Mouse (Mus musculus) liver (tissue): ENCODE results near the gene Il34.
A peak's percentile ranks its signal among the peaks of the same experiment; 100 is the strongest.

Source experiments
- DNase-seq: peaks from one replicate; pipeline ENCODE4 v3.0.0-alpha.2; 2020; ENCODE audit warnings: mixed read lengths

The Il34 gene

GRCm38 (mm10) chr8:110805669-110806068, at the start of gene Il34:
Gene Il34, minus strand, starts transcription at chr8:110805924.
- no peak for DNase-seq

- no peak for DNase-seq
Measured at GRCm38 (mm10) chr8:110851186-110851585, 45.5 kb upstream of the Il34 start.

- DNase-seq, result no peak
Measured at GRCm38 (mm10) chr8:110847645-110848495, 42.1 kb upstream of the Il34 start.

- DNase-seq, result no peak
Measured at GRCm38 (mm10) chr8:110847171-110847549, 41.4 kb upstream of the Il34 start.

GRCm38 (mm10) chr8:110846405-110847170, 40.9 kb upstream of the Il34 start, which contains the start of the genes Cog4 and Sf3b3:
Gene Cog4, plus strand, starts transcription at chr8:110846600.
Gene Sf3b3, minus strand, starts transcription at chr8:110846787.
- peak; percentile 91 for DNase-seq

- DNase-seq, result no peak
Measured at GRCm38 (mm10) chr8:110845821-110846404, 40.2 kb upstream of the Il34 start.

GRCm38 (mm10) chr8:110844941-110845340, 39.2 kb upstream of the Il34 start:
- no peak for DNase-seq

- no peak for DNase-seq
Measured at GRCm38 (mm10) chr8:110843207-110843606, 37.5 kb upstream of the Il34 start.

GRCm38 (mm10) chr8:110842012-110842574, 36.4 kb upstream of the Il34 start:
- no peak for DNase-seq

- DNase-seq, result no peak
Measured at GRCm38 (mm10) chr8:110831956-110832355, 26.2 kb upstream of the Il34 start.

- no peak for DNase-seq
Measured at GRCm38 (mm10) chr8:110828511-110828910, 22.8 kb upstream of the Il34 start.

GRCm38 (mm10) chr8:110824861-110825260, 19.1 kb upstream of the Il34 start:
- DNase-seq, result no peak

- no peak for DNase-seq
Measured at GRCm38 (mm10) chr8:110821960-110822359, 16.2 kb upstream of the Il34 start.

- no peak for DNase-seq
Measured at GRCm38 (mm10) chr8:110820257-110820656, 14.5 kb upstream of the Il34 start.

- DNase-seq, result no peak
Measured at GRCm38 (mm10) chr8:110818593-110818992, 12.9 kb upstream of the Il34 start.

- DNase-seq, result no peak
Measured at GRCm38 (mm10) chr8:110816990-110817389, 11.3 kb upstream of the Il34 start.

GRCm38 (mm10) chr8:110815308-110815707, 9.6 kb upstream of the Il34 start:
- no peak for DNase-seq

GRCm38 (mm10) chr8:110813081-110813812, 7.5 kb upstream of the Il34 start:
- DNase-seq, result no peak

GRCm38 (mm10) chr8:110812349-110813080, 6.8 kb upstream of the Il34 start:
- no peak for DNase-seq

GRCm38 (mm10) chr8:110811793-110812192, 6.1 kb upstream of the Il34 start:
- DNase-seq, result no peak

- DNase-seq, result no peak
Measured at GRCm38 (mm10) chr8:110811116-110811515, 5.4 kb upstream of the Il34 start.
